Mouse (Mus musculus): Measurements from ENCODE around the gene Plppr1. TPM values are rescaled to one million over a fixed set of nuclear protein-coding genes. Genes with fewer than 3 reads are reported as not detected.
"Not testable (repeated sequence)": the region's sequence is repeated elsewhere in the genome, so short reads cannot be mapped to it uniquely, and the experiment has no call there.

Plppr1 gene
- polyA plus RNA-seq, 1 experiment, result not detected

GRCm38 (mm10) chr4:49286197-49286492, 227.1 kb downstream of the Plppr1 start:
- no peaks in the 10 kb centered on the region for H3K27me3 ChIP-seq (ENCODE audit: control insufficient read depth, insufficient read depth, insufficient read length)
- TF ChIP-seq POLR2AphosphoS2 (IDR thresholded peaks at IDR 0.05; ENCODE audit: insufficient read length, low read depth), result no peak
- no peak for TF ChIP-seq E2F4 (IDR thresholded peaks at IDR 0.05; ENCODE audit: insufficient read depth)
- TF ChIP-seq TCF3 (IDR thresholded peaks at IDR 0.05; ENCODE audit: insufficient read length, low read depth), result no peak
- no peak for TF ChIP-seq TCF12 (IDR thresholded peaks at IDR 0.05; ENCODE audit: insufficient read depth, poor library complexity, severe bottlenecking)
- TF ChIP-seq USF1 (IDR thresholded peaks at IDR 0.05; ENCODE audit: low read depth), result no peak
- no peak for TF ChIP-seq MYOD1 (IDR thresholded peaks at IDR 0.05; ENCODE audit: control insufficient read depth in 1 of 3, insufficient read length in 2 of 3, low read depth in 2 of 3)
- TF ChIP-seq REST (IDR thresholded peaks at IDR 0.05; ENCODE audit: insufficient read depth, insufficient read length), result no peak
- no peak for TF ChIP-seq MYOG (IDR thresholded peaks at IDR 0.05; ENCODE audit: control insufficient read depth in 1 of 3, insufficient read depth in 1 of 3, insufficient read length in 2 of 3, low read depth in 2 of 3)
- TF ChIP-seq POLR2A (IDR thresholded peaks at IDR 0.05; ENCODE audit: insufficient read length, low read depth), result no peak
- TF ChIP-seq CEBPB (IDR thresholded peaks at IDR 0.05; ENCODE audit: insufficient read depth, poor library complexity, severe bottlenecking), result no peak
- TF ChIP-seq SRF (IDR thresholded peaks at IDR 0.05; ENCODE audit: control insufficient read depth, insufficient read length, low read depth), result no peak
- TF ChIP-seq MAX (IDR thresholded peaks at IDR 0.05; ENCODE audit: low read depth), result no peak
- H3K4me3 ChIP-seq, result no peak overlapping the region
- H3K4me2 ChIP-seq (ENCODE audit: low read depth), result no peak overlapping the region
- H3K79me2 ChIP-seq (ENCODE audit: control insufficient read depth, insufficient read depth), result no peaks in the 10 kb centered on the region
- H3ac ChIP-seq (ENCODE audit: control insufficient read depth, insufficient read length), result no peak overlapping the region
- no peaks in the 10 kb centered on the region for H3K36me3 ChIP-seq (ENCODE audit: control insufficient read depth, insufficient read depth)

GRCm38 (mm10) chr4:49296434-49296833, 237.4 kb downstream of the Plppr1 start:
- H3K79me2 ChIP-seq (ENCODE audit: control insufficient read depth, insufficient read depth), result no peaks in the 10 kb centered on the region
- TF ChIP-seq CEBPB (IDR thresholded peaks at IDR 0.05; ENCODE audit: insufficient read depth, poor library complexity, severe bottlenecking) (no peak), TCF12 (IDR thresholded peaks at IDR 0.05; ENCODE audit: insufficient read depth, poor library complexity, severe bottlenecking) (no peak), POLR2AphosphoS2 (IDR thresholded peaks at IDR 0.05; ENCODE audit: insufficient read length, low read depth) (no peak), REST (IDR thresholded peaks at IDR 0.05; ENCODE audit: insufficient read depth, insufficient read length) (no peak), TCF3 (IDR thresholded peaks at IDR 0.05; ENCODE audit: insufficient read length, low read depth) (no peak), E2F4 (IDR thresholded peaks at IDR 0.05; ENCODE audit: insufficient read depth) (no peak)
- no peaks in the 10 kb centered on the region for H3K27me3 ChIP-seq (ENCODE audit: control insufficient read depth, insufficient read depth, insufficient read length)
- H3K36me3 ChIP-seq (ENCODE audit: control insufficient read depth, insufficient read depth), result no peaks in the 10 kb centered on the region
- no peak overlapping the region for H3ac ChIP-seq (ENCODE audit: control insufficient read depth, insufficient read length)
- H3K4me3 ChIP-seq, result no peak overlapping the region
- no peak overlapping the region for H3K4me2 ChIP-seq (ENCODE audit: low read depth)

- Histone ChIP-seq H3K4me3 (no peak overlapping the region), H3K27me3 (ENCODE audit: control insufficient read depth, insufficient read depth, insufficient read length) (no peaks in the 10 kb centered on the region), H3K79me2 (ENCODE audit: control insufficient read depth, insufficient read depth) (no peaks in the 10 kb centered on the region), H3K4me2 (ENCODE audit: low read depth) (no peak overlapping the region), H3K36me3 (ENCODE audit: control insufficient read depth, insufficient read depth) (no peaks in the 10 kb centered on the region), H3ac (ENCODE audit: control insufficient read depth, insufficient read length) (no peak overlapping the region)
- TF ChIP-seq USF1 (IDR thresholded peaks at IDR 0.05; ENCODE audit: low read depth) (no peak), MAX (IDR thresholded peaks at IDR 0.05; ENCODE audit: low read depth) (no peak), MYOG (IDR thresholded peaks at IDR 0.05; ENCODE audit: control insufficient read depth in 1 of 3, insufficient read depth in 1 of 3, insufficient read length in 2 of 3, low read depth in 2 of 3) (no peak), TCF3 (IDR thresholded peaks at IDR 0.05; ENCODE audit: insufficient read length, low read depth) (no peak), CEBPB (IDR thresholded peaks at IDR 0.05; ENCODE audit: insufficient read depth, poor library complexity, severe bottlenecking) (no peak), SRF (IDR thresholded peaks at IDR 0.05; ENCODE audit: control insufficient read depth, insufficient read length, low read depth) (no peak), POLR2AphosphoS2 (IDR thresholded peaks at IDR 0.05; ENCODE audit: insufficient read length, low read depth) (no peak), POLR2A (IDR thresholded peaks at IDR 0.05; ENCODE audit: insufficient read length, low read depth) (no peak), E2F4 (IDR thresholded peaks at IDR 0.05; ENCODE audit: insufficient read depth) (no peak), TCF12 (IDR thresholded peaks at IDR 0.05; ENCODE audit: insufficient read depth, poor library complexity, severe bottlenecking) (no peak), REST (IDR thresholded peaks at IDR 0.05; ENCODE audit: insufficient read depth, insufficient read length) (no peak), MYOD1 (IDR thresholded peaks at IDR 0.05; ENCODE audit: control insufficient read depth in 1 of 3, insufficient read length in 2 of 3, low read depth in 2 of 3) (no peak)
These were observed 240.5 kb downstream of the Plppr1 start for GRCm38 (mm10) chr4:49299576-49299975.

GRCm38 (mm10) chr4:49321903-49322635, 263.0 kb downstream of the Plppr1 start:
- TF ChIP-seq SRF (IDR thresholded peaks at IDR 0.05; ENCODE audit: control insufficient read depth, insufficient read length, low read depth) (no peak), MYOG (IDR thresholded peaks at IDR 0.05; ENCODE audit: control insufficient read depth in 1 of 3, insufficient read depth in 1 of 3, insufficient read length in 2 of 3, low read depth in 2 of 3) (no peak), TCF3 (IDR thresholded peaks at IDR 0.05; ENCODE audit: insufficient read length, low read depth) (no peak), MYOD1 (IDR thresholded peaks at IDR 0.05; ENCODE audit: control insufficient read depth in 1 of 3, insufficient read length in 2 of 3, low read depth in 2 of 3) (no peak), POLR2A (IDR thresholded peaks at IDR 0.05; ENCODE audit: insufficient read length, low read depth) (no peak), REST (IDR thresholded peaks at IDR 0.05; ENCODE audit: insufficient read depth, insufficient read length) (no peak), E2F4 (IDR thresholded peaks at IDR 0.05; ENCODE audit: insufficient read depth) (no peak), CEBPB (IDR thresholded peaks at IDR 0.05; ENCODE audit: insufficient read depth, poor library complexity, severe bottlenecking) (no peak)
- Histone ChIP-seq H3K4me2 (ENCODE audit: low read depth) (no peak overlapping the region), H3K36me3 (ENCODE audit: control insufficient read depth, insufficient read depth) (no peaks in the 10 kb centered on the region), H3K27me3 (ENCODE audit: control insufficient read depth, insufficient read depth, insufficient read length) (no peaks in the 10 kb centered on the region), H3K79me2 (ENCODE audit: control insufficient read depth, insufficient read depth) (no peaks in the 10 kb centered on the region), H3K4me3 (no peak overlapping the region), H3ac (ENCODE audit: control insufficient read depth, insufficient read length) (no peak overlapping the region)

GRCm38 (mm10) chr4:49337949-49338348, 278.9 kb downstream of the Plppr1 start:
- H3K4me2 ChIP-seq (ENCODE audit: low read depth); H3K36me3 ChIP-seq (ENCODE audit: control insufficient read depth, insufficient read depth); H3K79me2 ChIP-seq (ENCODE audit: control insufficient read depth, insufficient read depth); H3K27me3 ChIP-seq (ENCODE audit: control insufficient read depth, insufficient read depth, insufficient read length); H3ac ChIP-seq (ENCODE audit: control insufficient read depth, insufficient read length); H3K4me3 ChIP-seq: not testable (repeated sequence)

GRCm38 (mm10) chr4:49340091-49340490, 281.0 kb downstream of the Plppr1 start:
- H3ac ChIP-seq (ENCODE audit: control insufficient read depth, insufficient read length); H3K4me3 ChIP-seq; H3K79me2 ChIP-seq (ENCODE audit: control insufficient read depth, insufficient read depth): not testable (repeated sequence)

GRCm38 (mm10) chr4:49348001-49348400, 288.9 kb downstream of the Plppr1 start:
- H3K79me2 ChIP-seq (ENCODE audit: control insufficient read depth, insufficient read depth), result not testable (repeated sequence)

More at GRCm38 (mm10) chr4:49340091-49340490, 281.0 kb downstream of the Plppr1 start:
- not testable (repeated sequence) for H3K27me3 ChIP-seq (ENCODE audit: control insufficient read depth, insufficient read depth, insufficient read length); H3K36me3 ChIP-seq (ENCODE audit: control insufficient read depth, insufficient read depth); H3K4me2 ChIP-seq (ENCODE audit: low read depth)

More at GRCm38 (mm10) chr4:49348001-49348400, 288.9 kb downstream of the Plppr1 start:
- not testable (repeated sequence) for H3K4me2 ChIP-seq (ENCODE audit: low read depth); H3ac ChIP-seq (ENCODE audit: control insufficient read depth, insufficient read length); H3K4me3 ChIP-seq; H3K27me3 ChIP-seq (ENCODE audit: control insufficient read depth, insufficient read depth, insufficient read length); H3K36me3 ChIP-seq (ENCODE audit: control insufficient read depth, insufficient read depth)
